Mouse (Mus musculus) bone marrow, adult 2 months (tissue): ENCODE measurements around the gene Elovl5.

Source experiments
- CTCF ChIP-seq: fragments of 200-500 bp; IDR thresholded peaks from 2 replicates; pipeline ENCODE4 v1.5.1; 2011; ENCODE audit warnings: low read length, control low read depth; ENCODE audit not compliant: control insufficient read depth, insufficient read depth
- POLR2A ChIP-seq: fragments of 200-500 bp; IDR thresholded peaks from 2 replicates; pipeline ENCODE4 v1.6.1; 2011; ENCODE audit warnings: low read depth, mild to moderate bottlenecking, control low read depth, low read length, borderline replicate concordance; ENCODE audit not compliant: control insufficient read depth

DNA sequence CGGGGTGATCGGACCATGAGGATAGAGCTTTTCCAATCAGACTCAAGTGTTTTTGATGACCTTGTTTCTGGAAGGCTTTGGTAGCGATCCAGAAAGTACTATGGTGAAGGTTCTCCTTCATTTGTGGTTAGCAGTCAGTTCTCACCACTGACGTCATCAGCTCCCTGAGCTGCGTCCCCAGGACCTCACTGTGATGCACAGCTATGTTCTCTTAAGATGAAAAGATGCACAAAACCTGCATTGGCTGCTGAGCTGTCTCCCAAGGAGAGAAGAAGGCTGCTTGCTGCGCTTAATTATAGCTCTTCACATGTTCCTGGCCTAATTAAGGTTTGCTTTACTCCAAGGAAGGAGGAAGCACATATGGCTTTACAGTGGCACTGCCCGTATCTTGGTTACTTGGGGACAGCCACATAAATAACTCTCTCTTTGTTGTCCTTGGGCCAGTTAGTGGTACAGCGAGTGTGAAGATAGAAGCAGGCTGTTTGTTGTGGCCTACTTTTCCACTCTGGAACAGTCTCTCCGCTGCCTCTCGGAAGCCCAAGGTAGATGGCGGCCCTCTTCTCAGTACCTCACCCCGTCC, 50.5 kb downstream of the Elovl5 start:
- TF ChIP-seq CTCF (no peak), POLR2A (no peak)
